Mouse (Mus musculus): ENCODE results near the gene Agbl2.

- TF ChIP-seq CTCF (IDR thresholded peaks at IDR 0.05; ENCODE audit: control insufficient read depth, insufficient read depth, insufficient read length): no peak
- no peak for TF ChIP-seq MAX (IDR thresholded peaks at IDR 0.05)
- TF ChIP-seq FOSL1 (IDR thresholded peaks at IDR 0.05; ENCODE audit: insufficient read depth, low read length, poor library complexity, severe bottlenecking): no peak
- no peak for TF ChIP-seq MYOG (IDR thresholded peaks at IDR 0.05; ENCODE audit: control insufficient read depth, extremely low read depth, insufficient read length)
- no peak for TF ChIP-seq USF1 (IDR thresholded peaks at IDR 0.05; ENCODE audit: low read depth)
- TF ChIP-seq CEBPB (IDR thresholded peaks at IDR 0.05; ENCODE audit: low read depth): no peak
Measured at GRCm38 (mm10) chr2:90838621-90839020, 56.1 kb downstream of the Agbl2 start.
